Mouse (Mus musculus): ENCODE measurements at regions not wholly inside any gene's neighbourhood (a gene's known extent, or its start where the extent isn't known, plus 50 kb on each side); places are given as distances from the start of the nearest gene placed in this dataset.

- no peak for TF ChIP-seq FOSL1 (IDR thresholded peaks at IDR 0.05; ENCODE audit: insufficient read depth, low read length, poor library complexity, severe bottlenecking)
- TF ChIP-seq CTCF (IDR thresholded peaks at IDR 0.05; ENCODE audit: control insufficient read depth, insufficient read depth, insufficient read length) = no peak
- no peak for TF ChIP-seq USF1 (IDR thresholded peaks at IDR 0.05; ENCODE audit: low read depth)
- TF ChIP-seq MYOD1 (IDR thresholded peaks at IDR 0.05; ENCODE audit: control insufficient read depth, insufficient read length, low read depth) = no peak
- TF ChIP-seq CEBPB (IDR thresholded peaks at IDR 0.05; ENCODE audit: low read depth) = no peak
- TF ChIP-seq MAX (IDR thresholded peaks at IDR 0.05) = no peak
- no peak for TF ChIP-seq MYOG (IDR thresholded peaks at IDR 0.05; ENCODE audit: control insufficient read depth, extremely low read depth, insufficient read length)
- no peaks in the 10 kb centered on the region for H3K79me2 ChIP-seq (ENCODE audit: control insufficient read depth, insufficient read depth)
- H3K27me3 ChIP-seq (ENCODE audit: control insufficient read depth, insufficient read depth, insufficient read length) = no peaks in the 10 kb centered on the region
- H3ac ChIP-seq (ENCODE audit: control insufficient read depth, insufficient read length, low read depth) = no peak overlapping the region
- no peaks in the 10 kb centered on the region for H3K79me3 ChIP-seq (ENCODE audit: low read depth)
- no peaks in the 10 kb centered on the region for H3K36me3 ChIP-seq (ENCODE audit: control insufficient read depth, insufficient read depth)
- no peak overlapping the region for H3K4me3 ChIP-seq (ENCODE audit: insufficient read depth, poor library complexity, severe bottlenecking)
Observed at GRCm38 (mm10) chr13:112220184-112220583, 68.1 kb upstream of the Ankrd55 start.

GRCm38 (mm10) chr13:112223616-112224015 lies 64.6 kb upstream of the Ankrd55 start:
- Histone ChIP-seq H3K4me3 (ENCODE audit: insufficient read depth, poor library complexity, severe bottlenecking) (no peak overlapping the region), H3K27me3 (ENCODE audit: control insufficient read depth, insufficient read depth, insufficient read length) (no peaks in the 10 kb centered on the region), H3K79me2 (ENCODE audit: control insufficient read depth, insufficient read depth) (no peaks in the 10 kb centered on the region), H3ac (ENCODE audit: control insufficient read depth, insufficient read length, low read depth) (no peak overlapping the region), H3K36me3 (ENCODE audit: control insufficient read depth, insufficient read depth) (no peaks in the 10 kb centered on the region), H3K79me3 (ENCODE audit: low read depth) (no peaks in the 10 kb centered on the region)
- TF ChIP-seq FOSL1 (IDR thresholded peaks at IDR 0.05; ENCODE audit: insufficient read depth, low read length, poor library complexity, severe bottlenecking) (no peak), CTCF (IDR thresholded peaks at IDR 0.05; ENCODE audit: control insufficient read depth, insufficient read depth, insufficient read length) (no peak), MYOG (IDR thresholded peaks at IDR 0.05; ENCODE audit: control insufficient read depth, extremely low read depth, insufficient read length) (no peak), MAX (IDR thresholded peaks at IDR 0.05) (no peak), USF1 (IDR thresholded peaks at IDR 0.05; ENCODE audit: low read depth) (no peak), MYOD1 (IDR thresholded peaks at IDR 0.05; ENCODE audit: control insufficient read depth, insufficient read length, low read depth) (no peak), CEBPB (IDR thresholded peaks at IDR 0.05; ENCODE audit: low read depth) (no peak)

GRCm38 (mm10) chr13:112227766-112228165 lies 60.5 kb upstream of the Ankrd55 start:
- H3K36me3 ChIP-seq (ENCODE audit: control insufficient read depth, insufficient read depth) = no peaks in the 10 kb centered on the region
- no peaks in the 10 kb centered on the region for H3K27me3 ChIP-seq (ENCODE audit: control insufficient read depth, insufficient read depth, insufficient read length)
- no peaks in the 10 kb centered on the region for H3K79me3 ChIP-seq (ENCODE audit: low read depth)
- H3K4me3 ChIP-seq (ENCODE audit: insufficient read depth, poor library complexity, severe bottlenecking) = no peak overlapping the region
- TF ChIP-seq CTCF (IDR thresholded peaks at IDR 0.05; ENCODE audit: control insufficient read depth, insufficient read depth, insufficient read length) (no peak), MAX (IDR thresholded peaks at IDR 0.05) (no peak), USF1 (IDR thresholded peaks at IDR 0.05; ENCODE audit: low read depth) (no peak), MYOD1 (IDR thresholded peaks at IDR 0.05; ENCODE audit: control insufficient read depth, insufficient read length, low read depth) (no peak), CEBPB (IDR thresholded peaks at IDR 0.05; ENCODE audit: low read depth) (no peak), FOSL1 (IDR thresholded peaks at IDR 0.05; ENCODE audit: insufficient read depth, low read length, poor library complexity, severe bottlenecking) (no peak), MYOG (IDR thresholded peaks at IDR 0.05; ENCODE audit: control insufficient read depth, extremely low read depth, insufficient read length) (no peak)
- H3ac ChIP-seq (ENCODE audit: control insufficient read depth, insufficient read length, low read depth) = no peak overlapping the region
- no peaks in the 10 kb centered on the region for H3K79me2 ChIP-seq (ENCODE audit: control insufficient read depth, insufficient read depth)

- Histone ChIP-seq H3K4me3 (ENCODE audit: insufficient read depth, poor library complexity, severe bottlenecking) (no peak overlapping the region), H3ac (ENCODE audit: control insufficient read depth, insufficient read length, low read depth) (no peak overlapping the region), H3K36me3 (ENCODE audit: control insufficient read depth, insufficient read depth) (no peaks in the 10 kb centered on the region), H3K27me3 (ENCODE audit: control insufficient read depth, insufficient read depth, insufficient read length) (no peaks in the 10 kb centered on the region), H3K79me2 (ENCODE audit: control insufficient read depth, insufficient read depth) (no peaks in the 10 kb centered on the region), H3K79me3 (ENCODE audit: low read depth) (no peaks in the 10 kb centered on the region)
- TF ChIP-seq CEBPB (IDR thresholded peaks at IDR 0.05; ENCODE audit: low read depth) (no peak), USF1 (IDR thresholded peaks at IDR 0.05; ENCODE audit: low read depth) (no peak), MYOG (IDR thresholded peaks at IDR 0.05; ENCODE audit: control insufficient read depth, extremely low read depth, insufficient read length) (no peak), CTCF (IDR thresholded peaks at IDR 0.05; ENCODE audit: control insufficient read depth, insufficient read depth, insufficient read length) (no peak), MYOD1 (IDR thresholded peaks at IDR 0.05; ENCODE audit: control insufficient read depth, insufficient read length, low read depth) (no peak), FOSL1 (IDR thresholded peaks at IDR 0.05; ENCODE audit: insufficient read depth, low read length, poor library complexity, severe bottlenecking) (no peak), MAX (IDR thresholded peaks at IDR 0.05) (no peak)
Observed at GRCm38 (mm10) chr13:112228846-112229245, 59.4 kb upstream of the Ankrd55 start.

GRCm38 (mm10) chr13:112230176-112230575 lies 58.1 kb upstream of the Ankrd55 start:
- H3ac ChIP-seq (ENCODE audit: control insufficient read depth, insufficient read length, low read depth) = no peak overlapping the region
- no peak overlapping the region for H3K4me3 ChIP-seq (ENCODE audit: insufficient read depth, poor library complexity, severe bottlenecking)
- H3K36me3 ChIP-seq (ENCODE audit: control insufficient read depth, insufficient read depth) = no peaks in the 10 kb centered on the region
- TF ChIP-seq CEBPB (IDR thresholded peaks at IDR 0.05; ENCODE audit: low read depth) (no peak), FOSL1 (IDR thresholded peaks at IDR 0.05; ENCODE audit: insufficient read depth, low read length, poor library complexity, severe bottlenecking) (no peak), USF1 (IDR thresholded peaks at IDR 0.05; ENCODE audit: low read depth) (no peak), CTCF (IDR thresholded peaks at IDR 0.05; ENCODE audit: control insufficient read depth, insufficient read depth, insufficient read length) (no peak), MYOD1 (IDR thresholded peaks at IDR 0.05; ENCODE audit: control insufficient read depth, insufficient read length, low read depth) (no peak), MAX (IDR thresholded peaks at IDR 0.05) (no peak), MYOG (IDR thresholded peaks at IDR 0.05; ENCODE audit: control insufficient read depth, extremely low read depth, insufficient read length) (no peak)
- H3K79me3 ChIP-seq (ENCODE audit: low read depth) = no peaks in the 10 kb centered on the region
- H3K79me2 ChIP-seq (ENCODE audit: control insufficient read depth, insufficient read depth) = no peaks in the 10 kb centered on the region
- H3K27me3 ChIP-seq (ENCODE audit: control insufficient read depth, insufficient read depth, insufficient read length) = no peaks in the 10 kb centered on the region

GRCm38 (mm10) chr13:112234695-112235094 lies 53.6 kb upstream of the Ankrd55 start:
- TF ChIP-seq MYOG (IDR thresholded peaks at IDR 0.05; ENCODE audit: control insufficient read depth, extremely low read depth, insufficient read length) = no peak
- no peak for TF ChIP-seq USF1 (IDR thresholded peaks at IDR 0.05; ENCODE audit: low read depth)
- TF ChIP-seq FOSL1 (IDR thresholded peaks at IDR 0.05; ENCODE audit: insufficient read depth, low read length, poor library complexity, severe bottlenecking) = no peak
- TF ChIP-seq CEBPB (IDR thresholded peaks at IDR 0.05; ENCODE audit: low read depth) = no peak
- TF ChIP-seq CTCF (IDR thresholded peaks at IDR 0.05; ENCODE audit: control insufficient read depth, insufficient read depth, insufficient read length) = no peak
- no peaks in the 10 kb centered on the region for H3K27me3 ChIP-seq (ENCODE audit: control insufficient read depth, insufficient read depth, insufficient read length)
- H3K36me3 ChIP-seq (ENCODE audit: control insufficient read depth, insufficient read depth) = no peaks in the 10 kb centered on the region
- H3ac ChIP-seq (ENCODE audit: control insufficient read depth, insufficient read length, low read depth) = no peak overlapping the region
- no peaks in the 10 kb centered on the region for H3K79me2 ChIP-seq (ENCODE audit: control insufficient read depth, insufficient read depth)
- H3K79me3 ChIP-seq (ENCODE audit: low read depth) = no peaks in the 10 kb centered on the region
- no peak overlapping the region for H3K4me3 ChIP-seq (ENCODE audit: insufficient read depth, poor library complexity, severe bottlenecking)
